Mouse (Mus musculus) splenic B cell, adult 2 months (primary cell): ENCODE data around the gene Cenps.

Experiments
- DNase-seq: peaks from one replicate; pipeline ENCODE4 v3.0.0-alpha.2; 2011; ENCODE audit warnings: low read depth, low spot score
- H3K27me3 ChIP-seq: 2 replicates; pipeline ENCODE4 v1.6.1; 2012; ENCODE audit warnings: mild to moderate bottlenecking, low read length, moderate library complexity, mixed read lengths; ENCODE audit not compliant: control insufficient read depth, poor library complexity, insufficient read depth, severe bottlenecking
- H3K36me3 ChIP-seq: 2 replicates; pipeline ENCODE4 v1.6.1; 2012; ENCODE audit warnings: mild to moderate bottlenecking, low read length, moderate library complexity, mixed read lengths; ENCODE audit not compliant: control insufficient read depth, poor library complexity, insufficient read depth, severe bottlenecking

Cenps gene

GRCm38 (mm10) chr4:149166957-149167611 is 29.7 kb upstream of the Cenps start:
- Histone ChIP-seq H3K27me3 (no peaks in the 10 kb centered on the region), H3K36me3 (no peaks in the 10 kb centered on the region)
- DNase-seq, result peak; percentile 78

- DNase-seq, result peak; percentile 95
- H3K36me3 ChIP-seq, result no peaks in the 10 kb centered on the region
- H3K27me3 ChIP-seq, result no peaks in the 10 kb centered on the region
Observed at GRCm38 (mm10) chr4:149166215-149166946, 29.0 kb upstream of the Cenps start, which contains the start of gene Pgd. Pgd (minus strand) TSS chr4:149166771.

DNA sequence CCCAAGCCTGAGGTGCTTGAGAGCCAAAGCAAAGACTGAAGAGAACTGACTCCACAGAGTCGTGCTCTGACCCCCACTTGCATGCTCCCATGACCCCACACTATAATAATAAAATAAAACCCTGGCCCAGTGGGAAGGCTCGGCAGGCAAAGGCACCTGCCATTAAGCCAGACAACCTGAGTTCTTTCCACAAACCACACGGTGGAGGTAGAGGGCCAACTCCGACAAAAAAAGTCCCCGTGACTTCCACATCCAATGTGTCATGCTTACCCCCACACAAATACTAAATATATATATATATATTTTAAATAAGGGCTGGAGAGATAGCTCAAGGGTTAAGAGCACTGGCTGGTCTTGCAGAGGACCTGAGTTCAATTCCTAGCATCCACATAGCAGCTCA is 26.7 kb upstream of the Cenps start:
- Histone ChIP-seq H3K27me3 (no peaks in the 10 kb centered on the region), H3K36me3 (peaks cover 4% of the 10 kb centered on the region; the same call in 1 of the 2 replicates)
- DNase-seq, result no peak

DNA sequence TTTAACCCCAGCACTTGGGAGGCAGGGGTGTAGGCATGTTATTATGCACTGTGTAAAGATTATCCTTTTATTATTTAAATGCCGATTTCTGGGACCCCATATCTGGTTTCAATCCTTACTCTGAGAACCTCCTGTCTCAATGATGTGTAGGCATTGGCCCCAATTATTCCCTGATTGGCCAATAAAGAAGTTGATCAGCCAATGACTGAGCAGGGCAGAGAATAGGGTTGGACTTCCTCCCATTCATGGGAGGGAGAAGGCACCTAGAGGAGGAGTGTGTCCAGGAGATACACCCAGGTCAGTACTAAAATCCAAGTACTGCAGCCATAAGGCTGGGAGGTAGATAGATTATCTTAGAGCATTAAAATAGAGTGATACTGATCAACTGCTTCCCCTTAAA is 25.8 kb upstream of the Cenps start:
- Histone ChIP-seq H3K27me3 (no peaks in the 10 kb centered on the region), H3K36me3 (peaks cover 5% of the 10 kb centered on the region)
- no peak for DNase-seq

DNA sequence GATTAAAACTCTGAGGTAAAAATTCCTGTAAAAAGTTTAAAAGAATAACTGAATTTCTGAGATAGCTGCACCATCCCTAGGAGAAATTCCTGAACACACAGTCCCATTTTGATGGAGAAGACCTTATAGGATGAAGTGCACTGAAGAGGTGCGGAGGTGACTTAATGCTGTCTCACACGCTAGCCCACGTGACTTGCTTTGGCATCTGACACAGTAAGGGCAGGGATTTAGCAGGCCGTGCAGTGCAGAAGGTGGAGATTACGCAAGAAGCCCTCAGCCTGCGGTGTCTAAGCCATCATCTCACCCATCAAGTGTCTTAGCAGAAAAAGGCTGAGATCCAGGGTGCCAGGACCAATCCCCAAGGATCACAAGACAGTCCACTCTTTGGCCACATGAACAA is 23.7 kb upstream of the Cenps start:
- H3K36me3 ChIP-seq, result peaks cover 5% of the 10 kb centered on the region
- H3K27me3 ChIP-seq, result no peaks in the 10 kb centered on the region
- DNase-seq, result no peak

DNA sequence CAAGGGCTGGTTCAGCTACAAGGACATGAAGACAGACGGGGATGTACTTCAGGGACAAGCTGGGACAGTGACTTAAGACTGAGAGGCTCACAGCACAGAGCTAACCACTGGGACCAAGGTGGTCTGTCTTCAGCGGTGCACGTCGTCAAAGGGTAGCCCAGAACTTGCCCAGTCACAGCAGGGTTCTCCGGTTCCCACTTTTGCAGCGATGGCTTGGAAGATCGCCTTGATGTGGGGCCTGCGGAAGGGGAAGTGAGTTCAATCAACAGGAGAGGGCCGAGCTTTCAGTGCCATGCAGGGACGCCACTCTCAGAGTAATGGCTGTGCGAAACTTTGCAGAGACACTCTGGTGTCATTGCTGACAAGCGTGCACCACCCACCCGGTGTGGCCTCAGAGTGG is 22.5 kb upstream of the Cenps start:
- DNase-seq, result no peak
- H3K27me3 ChIP-seq, result no peaks in the 10 kb centered on the region
- peaks cover 10% of the 10 kb centered on the region for H3K36me3 ChIP-seq

DNA sequence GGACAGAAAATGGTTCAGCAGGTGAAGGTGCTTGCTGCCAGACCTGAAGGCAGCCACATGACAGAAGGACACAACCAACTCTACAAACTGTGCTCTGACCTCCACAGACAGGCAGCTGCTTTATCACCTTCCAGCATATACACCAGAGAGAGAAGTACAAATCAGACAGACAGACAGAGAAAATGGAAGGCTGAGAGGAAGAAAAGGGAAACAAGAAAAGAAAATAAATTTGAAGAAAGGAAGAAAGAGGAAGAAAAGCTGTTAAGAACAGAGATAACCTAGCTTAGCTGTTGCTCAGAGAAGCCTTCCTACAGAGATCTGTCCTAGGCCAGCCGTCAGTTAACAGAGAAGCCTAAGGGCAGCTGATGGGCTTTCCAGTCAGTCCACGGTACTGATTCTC is 21.8 kb upstream of the Cenps start:
- peaks cover 11% of the 10 kb centered on the region for H3K36me3 ChIP-seq
- no peak for DNase-seq

GRCm38 (mm10) chr4:149157415-149157973 is 20.1 kb upstream of the Cenps start:
- no peaks in the 10 kb centered on the region for H3K27me3 ChIP-seq
- H3K36me3 ChIP-seq, result peaks cover 11% of the 10 kb centered on the region
- no peak for DNase-seq

More for the DNA sequence above, 21.8 kb upstream of the Cenps start:
- no peaks in the 10 kb centered on the region for H3K27me3 ChIP-seq

GRCm38 (mm10) chr4:149155711-149156110 is 18.3 kb upstream of the Cenps start:
- Histone ChIP-seq H3K27me3 (no peaks in the 10 kb centered on the region), H3K36me3 (peaks cover 14% of the 10 kb centered on the region)
- no peak for DNase-seq

GRCm38 (mm10) chr4:149154859-149155258 is 17.4 kb upstream of the Cenps start:
- no peak for DNase-seq
- Histone ChIP-seq H3K27me3 (no peaks in the 10 kb centered on the region), H3K36me3 (peaks cover 14% of the 10 kb centered on the region)

GRCm38 (mm10) chr4:149150721-149151120 is 13.3 kb upstream of the Cenps start:
- no peak for DNase-seq
- Histone ChIP-seq H3K27me3 (no peaks in the 10 kb centered on the region), H3K36me3 (peaks cover 10% of the 10 kb centered on the region)

GRCm38 (mm10) chr4:149150256-149150655 is 12.8 kb upstream of the Cenps start:
- peaks cover 10% of the 10 kb centered on the region for H3K36me3 ChIP-seq
- H3K27me3 ChIP-seq, result no peaks in the 10 kb centered on the region
- no peak for DNase-seq

DNA sequence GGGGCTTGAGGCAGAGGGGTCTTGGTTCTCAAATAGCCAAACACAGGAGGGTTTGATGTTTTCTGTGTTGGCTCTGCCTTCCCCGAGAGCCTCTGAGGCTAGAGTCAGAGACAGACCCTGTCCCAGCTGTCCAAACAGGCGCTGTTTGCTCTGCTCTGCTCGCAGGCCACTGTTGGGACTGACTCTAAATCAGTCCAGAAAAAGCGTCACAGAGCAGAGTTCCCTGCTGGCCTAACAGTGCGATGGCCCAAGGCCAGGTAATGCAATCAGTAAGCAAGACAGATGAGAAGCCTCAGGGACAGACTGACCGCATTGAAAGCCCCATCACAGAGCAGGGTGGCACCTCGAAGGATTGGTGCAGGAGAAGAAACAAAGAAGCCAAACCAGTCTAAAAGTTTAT is 12.2 kb upstream of the Cenps start:
- no peak for DNase-seq
- peaks cover 6% of the 10 kb centered on the region; the same call in 1 of the 2 replicates for H3K36me3 ChIP-seq
- no peaks in the 10 kb centered on the region for H3K27me3 ChIP-seq

GRCm38 (mm10) chr4:149149196-149149595 is 11.8 kb upstream of the Cenps start:
- H3K36me3 ChIP-seq, result peaks cover 6% of the 10 kb centered on the region; the same call in 1 of the 2 replicates
- DNase-seq, result no peak

DNA sequence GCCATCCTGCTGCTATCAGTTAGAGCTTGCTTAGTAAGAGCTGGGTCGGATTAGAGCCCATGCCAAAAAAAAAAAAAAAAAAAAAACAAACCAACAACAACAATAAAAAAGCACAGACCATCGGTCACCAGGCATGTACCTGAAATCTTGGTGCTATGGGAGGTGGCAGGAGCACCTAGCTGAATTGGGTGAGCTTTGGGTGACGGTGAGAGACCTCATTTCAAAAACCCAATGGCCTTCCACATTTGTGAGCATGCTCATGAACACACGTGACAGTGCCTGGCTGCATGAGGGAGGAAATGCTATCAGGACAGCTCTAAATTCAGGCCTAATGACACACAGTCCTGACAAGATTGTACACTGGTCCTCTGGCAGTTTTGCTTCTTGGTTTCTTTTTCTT is 10.7 kb upstream of the Cenps start:
- DNase-seq, result no peak
- H3K36me3 ChIP-seq, result peaks cover 6% of the 10 kb centered on the region; the same call in 1 of the 2 replicates
- H3K27me3 ChIP-seq, result no peaks in the 10 kb centered on the region

More at GRCm38 (mm10) chr4:149149196-149149595, 11.8 kb upstream of the Cenps start:
- H3K27me3 ChIP-seq, result no peaks in the 10 kb centered on the region
